In the genomic region with DNA sequence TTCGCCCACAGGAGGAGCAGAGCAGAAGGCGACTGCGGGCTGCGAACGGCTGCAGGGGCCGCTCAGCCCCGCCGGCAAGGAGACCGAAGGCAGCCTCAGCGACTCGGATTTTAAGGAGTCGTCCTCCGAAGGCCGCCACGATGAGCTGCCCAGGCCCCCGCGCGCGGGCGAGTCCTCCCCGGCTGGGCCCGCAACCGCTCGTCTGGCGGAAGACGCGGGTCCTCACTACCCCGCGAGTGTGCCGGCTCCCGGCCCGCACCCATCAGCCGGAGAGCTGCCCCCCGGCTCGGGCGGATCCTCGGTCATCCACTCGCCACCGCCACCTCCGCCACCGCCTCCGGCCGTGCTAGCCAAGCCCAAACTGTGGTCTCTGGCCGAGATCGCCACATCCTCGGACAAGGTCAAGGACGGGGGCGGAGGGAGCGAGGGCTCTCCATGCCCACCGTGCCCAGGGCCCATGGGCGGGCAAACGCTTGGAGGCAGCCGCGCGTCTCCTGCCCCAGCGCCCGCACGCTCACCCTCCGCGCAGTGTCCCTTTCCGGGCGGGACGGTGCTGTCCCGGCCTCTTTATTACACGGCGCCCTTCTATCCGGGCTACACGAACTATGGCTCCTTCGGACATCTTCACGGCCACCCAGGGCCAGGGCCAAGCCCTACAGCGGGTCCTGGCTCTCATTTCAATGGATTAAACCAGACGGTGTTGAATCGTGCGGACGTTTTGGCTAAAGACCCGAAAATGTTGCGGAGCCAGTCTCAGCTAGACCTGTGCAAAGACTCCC, we compare ENCODE assay signal across 8 mouse cellular contexts. TPM values are rescaled to one million over a fixed set of nuclear protein-coding genes. Genes with fewer than 3 reads are reported as not detected.
A peak's percentile ranks its signal among the peaks of the same experiment; 100 is the strongest.
DNase-seq lines count a peak whose midpoint lies in the region; ATAC-seq lines count a peak whose summit lies in the region.

No protein-coding gene starts in this region.

- no peak overlapping the region for H3K27ac ChIP-seq in heart, embryonic 16.5 days (ENCODE audit: low read length)
- peak overlapping the region; percentile 33; the same call in 1 of the 2 replicates for H3K27ac ChIP-seq in limb, embryonic 13.5 days
- peak overlapping the region; percentile 38; the same call in 1 of the 2 replicates for H3K27ac ChIP-seq in neural tube, embryonic 13.5 days (replicated peaks)

- H3K36me3 ChIP-seq in heart, embryonic 16.5 days (ENCODE audit: control insufficient read depth, insufficient read depth), result no peaks in the 10 kb centered on the region
- H3K36me3 ChIP-seq in limb, embryonic 13.5 days, result no peaks in the 10 kb centered on the region
- H3K36me3 ChIP-seq in neural tube, embryonic 13.5 days, result no peaks in the 10 kb centered on the region

- WGBS in heart, embryonic 16.5 days, result 5% methylated on average over 72 of the region's 77 CpGs
- WGBS in limb, embryonic 13.5 days, result under 1% methylated on average over 76 of the region's 77 CpGs
- under 1% methylated on average over 77 of the region's 77 CpGs for WGBS in neural tube, embryonic 13.5 days

- 0 out of 2 replicates have a peak, but pooled peaks cover 2% of the 10 kb centered on the region for H3K9me3 ChIP-seq in heart, embryonic 16.5 days (replicated peaks; ENCODE audit: control insufficient read depth, low read length)
- H3K9me3 ChIP-seq in limb, embryonic 13.5 days, result no peaks in the 10 kb centered on the region
- no peaks in the 10 kb centered on the region for H3K9me3 ChIP-seq in neural tube, embryonic 13.5 days

- H3K4me3 ChIP-seq in heart, embryonic 16.5 days (ENCODE audit: low read length), result peak overlapping the region; percentile 77
- peak overlapping the region; percentile 60 for H3K4me3 ChIP-seq in limb, embryonic 13.5 days
- peak overlapping the region; percentile 65 for H3K4me3 ChIP-seq in neural tube, embryonic 13.5 days

- peaks cover 16% of the 10 kb centered on the region; the same call in 1 of the 2 replicates for H3K4me1 ChIP-seq in heart, embryonic 16.5 days (ENCODE audit: control insufficient read depth, insufficient read depth, low read length)
- peaks cover 45% of the 10 kb centered on the region for H3K4me1 ChIP-seq in limb, embryonic 13.5 days
- H3K4me1 ChIP-seq in neural tube, embryonic 13.5 days (replicated peaks), result peaks cover 81% of the 10 kb centered on the region

- H3K4me2 ChIP-seq in heart, embryonic 16.5 days (ENCODE audit: low read depth, low read length), result peak overlapping the region; percentile 87
- H3K4me2 ChIP-seq in limb, embryonic 13.5 days (replicated peaks), result peak overlapping the region; percentile 82
- peak overlapping the region; percentile 78 for H3K4me2 ChIP-seq in neural tube, embryonic 13.5 days

- peak overlapping the region; percentile 72 for H3K9ac ChIP-seq in heart, embryonic 16.5 days (ENCODE audit: low read length)
- H3K9ac ChIP-seq in limb, embryonic 13.5 days, result peak overlapping the region; percentile 84
- peak overlapping the region; percentile 72 for H3K9ac ChIP-seq in neural tube, embryonic 13.5 days

- ATAC-seq in heart, embryonic 16.5 days (replicated peaks; ENCODE audit: extremely low read depth, insufficient read depth, low FRiP score), result no peak
- ATAC-seq in limb, embryonic 13.5 days (ENCODE audit: low FRiP score, low read depth), result no peak
- no peak for ATAC-seq in neural tube, embryonic 13.5 days (ENCODE audit: low read depth)

- H3K27me3 ChIP-seq in heart, embryonic 16.5 days (ENCODE audit: control insufficient read depth, insufficient read depth, low read length), result peaks cover 46% of the 10 kb centered on the region
- peaks cover 81% of the 10 kb centered on the region for H3K27me3 ChIP-seq in limb, embryonic 13.5 days
- peaks cover 65% of the 10 kb centered on the region for H3K27me3 ChIP-seq in neural tube, embryonic 13.5 days

- DNase-seq in gastrocnemius, postnatal 10 days, result peak; percentile 29
- DNase-seq in gastrocnemius, adult 8-10 months (ENCODE audit: low spot score in 2 of 2), result no peak
- peak; percentile 36 for DNase-seq in NIH3T3 (ENCODE audit: low read depth)
- DNase-seq in layer of hippocampus, adult 9-10 months (ENCODE audit: low spot score), result no peak
- no peak for DNase-seq in layer of hippocampus, adult 11-12 months (ENCODE audit: low spot score)

RNA-seq across cellular contexts. Expression of a gene that starts 2.8 kb away (rescaled TPM):
- total RNA-seq in gastrocnemius, postnatal 10 days (2021), result 1 to 10 TPM in 1 of 2 experiments, under 1 TPM in 1; 0.09 to 1.7 TPM
- total RNA-seq in gastrocnemius, adult 8-10 months (2022), result under 1 TPM in 3 of 4 experiments, not detected in 1; 0.17 to 0.49 (median 0.22) TPM
- polyA plus RNA-seq in heart, embryonic 16.5 days (2015; fragmentation: Nextera tagmentation; extraction: Ambion mirVana), result 6.3 and 6.4 TPM in 2 replicates
- polyA plus RNA-seq in limb, embryonic 13.5 days (2015; fragmentation: Nextera tagmentation; extraction: Ambion mirVana), result 19.7 and 20.2 TPM in 2 replicates
- polyA plus RNA-seq in neural tube, embryonic 13.5 days (2015; fragmentation: Nextera tagmentation; extraction: Ambion mirVana), result 8.5 and 9.9 TPM in 2 replicates

Comparison
In these comparisons a context has a peak if more than half of its experiments do, and no peak if none do; other contexts are left out.
1. DNase-seq: peak in gastrocnemius, postnatal 10 days (single experiment) and NIH3T3 (single experiment); none in gastrocnemius, adult 8-10 months (0 of 2), layer of hippocampus, adult 9-10 months (single experiment) and layer of hippocampus, adult 11-12 months (single experiment).
2. Peak in every context shown above with its lines, with median percentiles within 50 percentile points of each other: H3K4me2 ChIP-seq, H3K4me3 ChIP-seq and H3K9ac ChIP-seq.